Mouse (Mus musculus): ENCODE results near the gene Rnls. TPM values are rescaled to one million over a fixed set of nuclear protein-coding genes. Genes with fewer than 3 reads are reported as not detected.

The Rnls gene
- polyA plus RNA-seq, 1 experiment, result not detected

GRCm38 (mm10) chr19:33222595-33223223, 169.4 kb downstream of the Rnls start:
- 50% methylated on average over 12 of the region's 12 CpGs for WGBS

GRCm38 (mm10) chr19:33217791-33218300, 174.2 kb downstream of the Rnls start:
- Histone ChIP-seq H3K4me1 (ENCODE audit: control insufficient read depth, insufficient read depth, low read length) (peaks cover 5% of the 10 kb centered on the region), H3K27ac (ENCODE audit: insufficient read depth, low read depth, low read length) (no peak overlapping the region), H3K4me3 (ENCODE audit: insufficient read depth, low read depth, low read length) (no peak overlapping the region)
- 95% methylated on average over 6 of the region's 6 CpGs for WGBS
- TF ChIP-seq POLR2A (IDR thresholded peaks at IDR 0.05; ENCODE audit: insufficient read depth, low read depth, low read length) (no peak), CTCF (IDR thresholded peaks at IDR 0.05; ENCODE audit: insufficient read depth, low read depth, low read length) (no peak)

More at GRCm38 (mm10) chr19:33222595-33223223, 169.4 kb downstream of the Rnls start:
- H3K4me1 ChIP-seq (ENCODE audit: control insufficient read depth, insufficient read depth, low read length), result peaks cover 10% of the 10 kb centered on the region
- peak overlapping the region; percentile 64 for H3K27ac ChIP-seq (ENCODE audit: insufficient read depth, low read depth, low read length)
- H3K4me3 ChIP-seq (ENCODE audit: insufficient read depth, low read depth, low read length), result no peak overlapping the region
- no peak for TF ChIP-seq CTCF (IDR thresholded peaks at IDR 0.05; ENCODE audit: insufficient read depth, low read depth, low read length)
- no peak for TF ChIP-seq POLR2A (IDR thresholded peaks at IDR 0.05; ENCODE audit: insufficient read depth, low read depth, low read length)

- no peak for TF ChIP-seq POLR2A (IDR thresholded peaks at IDR 0.05; ENCODE audit: insufficient read depth, low read depth, low read length)
- TF ChIP-seq CTCF (IDR thresholded peaks at IDR 0.05; ENCODE audit: insufficient read depth, low read depth, low read length), result no peak
- WGBS, result 81% methylated on average over 2 of the region's 2 CpGs
- no peaks in the 10 kb centered on the region for H3K4me1 ChIP-seq (ENCODE audit: control insufficient read depth, insufficient read depth, low read length)
- no peak overlapping the region for H3K4me3 ChIP-seq (ENCODE audit: insufficient read depth, low read depth, low read length)
- H3K27ac ChIP-seq (ENCODE audit: insufficient read depth, low read depth, low read length), result no peak overlapping the region
Observed at GRCm38 (mm10) chr19:33209709-33210108, 182.4 kb downstream of the Rnls start.

DNA sequence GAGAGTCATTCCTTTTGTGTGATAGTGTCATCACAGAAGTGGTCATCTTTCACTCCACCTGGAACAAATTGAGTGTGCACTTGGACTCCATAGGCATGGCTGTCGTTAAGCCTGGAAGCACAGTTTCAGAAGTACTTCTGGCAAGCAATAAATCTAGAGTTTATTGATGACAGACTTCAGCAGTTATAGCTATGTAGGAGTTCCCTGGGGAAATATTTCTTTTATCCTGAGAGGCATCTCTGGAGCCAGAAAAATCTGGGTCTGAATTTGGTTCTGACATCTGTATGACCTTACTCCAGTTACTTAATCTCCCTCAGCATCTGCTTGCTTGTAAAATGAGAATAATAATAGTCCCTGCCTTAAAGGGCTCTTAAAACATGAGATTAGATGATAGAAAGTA, 184.1 kb downstream of the Rnls start:
- Histone ChIP-seq H3K4me1 (ENCODE audit: control insufficient read depth, insufficient read depth, low read length) (no peaks in the 10 kb centered on the region), H3K4me3 (ENCODE audit: insufficient read depth, low read depth, low read length) (no peak overlapping the region), H3K27ac (ENCODE audit: insufficient read depth, low read depth, low read length) (no peak overlapping the region)
- WGBS, result 74% methylated on average over 1 of the region's 1 CpGs
- TF ChIP-seq CTCF (IDR thresholded peaks at IDR 0.05; ENCODE audit: insufficient read depth, low read depth, low read length) (no peak), POLR2A (IDR thresholded peaks at IDR 0.05; ENCODE audit: insufficient read depth, low read depth, low read length) (no peak)

DNA sequence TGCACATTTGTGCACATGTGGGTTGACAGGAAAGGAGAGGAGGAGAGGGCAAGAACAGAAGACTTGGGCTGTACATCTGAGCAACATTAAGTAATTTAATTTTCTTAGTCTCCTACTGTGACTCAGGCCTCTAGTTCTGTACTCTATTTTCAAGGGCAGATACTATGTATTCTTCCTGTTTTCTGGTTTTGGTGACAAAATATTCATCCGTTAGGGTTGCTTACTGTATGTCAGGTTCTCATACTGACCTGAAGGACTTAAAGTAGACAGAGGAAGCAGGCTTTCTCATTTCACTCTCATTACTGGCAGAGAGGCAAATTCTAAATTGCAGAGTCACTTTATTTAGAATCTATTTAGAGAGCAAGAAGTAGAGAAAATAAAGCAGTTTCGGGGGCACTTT, 186.7 kb downstream of the Rnls start:
- no peak for TF ChIP-seq CTCF (IDR thresholded peaks at IDR 0.05; ENCODE audit: insufficient read depth, low read depth, low read length)
- no peak for TF ChIP-seq POLR2A (IDR thresholded peaks at IDR 0.05; ENCODE audit: insufficient read depth, low read depth, low read length)
- 73% methylated on average over 2 of the region's 2 CpGs for WGBS
- H3K4me3 ChIP-seq (ENCODE audit: insufficient read depth, low read depth, low read length), result no peak overlapping the region
- no peak overlapping the region; the same call in 1 of the 2 replicates for H3K27ac ChIP-seq (ENCODE audit: insufficient read depth, low read depth, low read length)
- H3K4me1 ChIP-seq (ENCODE audit: control insufficient read depth, insufficient read depth, low read length), result no peaks in the 10 kb centered on the region

DNA sequence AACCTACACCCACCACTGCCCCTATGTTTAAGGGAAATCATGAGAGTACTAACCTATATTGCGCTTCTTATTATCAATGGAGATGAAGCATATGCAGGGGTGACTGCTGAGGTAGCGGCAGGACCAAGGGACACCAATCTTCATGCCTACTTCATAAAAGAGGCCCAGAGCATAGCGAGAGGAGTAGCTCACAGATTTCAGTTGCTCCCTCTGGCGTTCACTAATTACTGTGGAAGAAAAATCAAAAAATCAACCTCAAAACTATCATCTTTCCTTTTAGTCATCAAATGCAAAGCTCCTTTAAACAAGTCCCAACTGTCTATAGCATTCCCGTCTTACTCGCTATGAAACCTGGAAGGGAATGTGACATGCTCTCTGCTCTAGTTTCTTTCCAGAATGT, 189.7 kb downstream of the Rnls start:
- WGBS, result 88% methylated on average over 6 of the region's 6 CpGs
- no peaks in the 10 kb centered on the region for H3K4me1 ChIP-seq (ENCODE audit: control insufficient read depth, insufficient read depth, low read length)
- no peak overlapping the region for H3K27ac ChIP-seq (ENCODE audit: insufficient read depth, low read depth, low read length)
- TF ChIP-seq POLR2A (IDR thresholded peaks at IDR 0.05; ENCODE audit: insufficient read depth, low read depth, low read length) (no peak), CTCF (IDR thresholded peaks at IDR 0.05; ENCODE audit: insufficient read depth, low read depth, low read length) (no peak)
- no peak overlapping the region for H3K4me3 ChIP-seq (ENCODE audit: insufficient read depth, low read depth, low read length)

DNA sequence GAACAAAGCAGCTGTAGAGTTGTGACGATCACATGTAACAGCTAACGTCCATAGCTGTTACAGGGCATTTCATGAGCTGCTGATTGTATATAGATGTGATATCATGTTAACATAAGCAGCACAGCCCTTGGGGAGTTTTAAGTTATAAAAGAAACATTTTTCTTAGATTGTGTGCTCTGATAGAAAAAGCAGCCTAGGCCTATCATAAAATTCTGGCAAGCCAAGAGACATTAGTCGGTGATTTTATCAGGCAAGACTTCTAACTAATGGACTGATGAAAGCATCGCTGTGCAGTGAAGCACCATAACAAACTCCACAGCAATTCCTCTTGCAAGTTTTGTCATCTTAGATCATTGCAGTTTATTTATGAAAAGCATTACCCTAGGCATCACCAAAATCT, 190.9 kb downstream of the Rnls start:
- no peak overlapping the region for H3K27ac ChIP-seq (ENCODE audit: insufficient read depth, low read depth, low read length)
- no peaks in the 10 kb centered on the region for H3K4me1 ChIP-seq (ENCODE audit: control insufficient read depth, insufficient read depth, low read length)
- TF ChIP-seq CTCF (IDR thresholded peaks at IDR 0.05; ENCODE audit: insufficient read depth, low read depth, low read length), result no peak
- no peak for TF ChIP-seq POLR2A (IDR thresholded peaks at IDR 0.05; ENCODE audit: insufficient read depth, low read depth, low read length)
- 92% methylated on average over 4 of the region's 4 CpGs for WGBS
- no peak overlapping the region for H3K4me3 ChIP-seq (ENCODE audit: insufficient read depth, low read depth, low read length)

DNA sequence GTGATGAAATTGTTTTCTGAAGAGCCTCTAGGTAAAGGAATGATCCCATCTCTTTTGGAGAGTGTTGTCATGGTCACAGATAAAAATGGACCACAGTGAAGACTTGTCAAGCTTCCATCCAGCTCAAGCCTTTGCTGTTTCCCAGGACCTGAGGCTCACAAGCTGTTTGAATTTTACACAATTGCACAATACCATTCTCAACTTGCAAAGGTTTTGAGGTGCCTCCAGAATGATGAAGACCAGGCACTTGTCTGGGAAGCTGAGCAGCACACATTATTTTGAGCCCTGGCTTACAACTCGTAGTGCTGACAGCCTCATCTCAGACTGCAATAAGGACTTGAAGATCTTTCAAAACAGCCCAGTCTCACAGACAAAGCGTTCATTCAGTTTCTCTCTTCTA, 200.0 kb downstream of the Rnls start:
- Histone ChIP-seq H3K27ac (ENCODE audit: insufficient read depth, low read depth, low read length) (no peak overlapping the region), H3K4me1 (ENCODE audit: control insufficient read depth, insufficient read depth, low read length) (no peaks in the 10 kb centered on the region), H3K4me3 (ENCODE audit: insufficient read depth, low read depth, low read length) (no peak overlapping the region)
- no peak for TF ChIP-seq CTCF (IDR thresholded peaks at IDR 0.05; ENCODE audit: insufficient read depth, low read depth, low read length)
- TF ChIP-seq POLR2A (IDR thresholded peaks at IDR 0.05; ENCODE audit: insufficient read depth, low read depth, low read length), result no peak
- WGBS, result 71% methylated on average over 2 of the region's 2 CpGs

DNA sequence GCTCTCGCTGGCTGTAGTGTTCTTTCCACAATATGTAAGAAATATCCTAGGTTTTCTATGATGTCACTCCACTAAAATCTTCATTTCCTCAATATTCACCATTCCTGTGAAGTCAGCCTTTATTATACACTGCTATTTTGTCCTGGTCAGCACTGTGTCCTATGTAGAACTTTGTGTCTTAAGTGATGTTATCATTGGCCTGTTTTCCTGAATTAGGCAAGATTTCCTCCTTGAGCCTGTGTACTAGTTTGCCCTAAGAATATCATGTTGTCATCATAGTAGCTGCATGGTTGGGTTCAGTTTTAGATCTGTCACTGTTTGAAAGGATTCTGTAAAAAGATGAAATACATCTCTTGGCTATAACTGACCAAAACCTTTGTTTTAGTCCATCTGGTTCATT, 203.3 kb downstream of the Rnls start:
- H3K4me3 ChIP-seq (ENCODE audit: insufficient read depth, low read depth, low read length), result no peak overlapping the region
- TF ChIP-seq CTCF (IDR thresholded peaks at IDR 0.05; ENCODE audit: insufficient read depth, low read depth, low read length) (no peak), POLR2A (IDR thresholded peaks at IDR 0.05; ENCODE audit: insufficient read depth, low read depth, low read length) (no peak)
- no peaks in the 10 kb centered on the region for H3K4me1 ChIP-seq (ENCODE audit: control insufficient read depth, insufficient read depth, low read length)
- WGBS, result 87% methylated on average over 1 of the region's 1 CpGs
- H3K27ac ChIP-seq (ENCODE audit: insufficient read depth, low read depth, low read length), result no peak overlapping the region

All from olfactory bulb, adult 2 months (tissue).